Mouse (Mus musculus) Patski (cell line): Measurements from ENCODE around the gene B4galnt4. TPM values are rescaled to one million over a fixed set of nuclear protein-coding genes. Genes with fewer than 3 reads are reported as not detected.

Experiments used
- ATAC-seq: fragments of 100-300 bp; one replicate; pipeline ENCODE4 v1.8.0; 2021
- CTCF ChIA-PET: fragments of 350-600 bp; sonication (Branson Sonifier 250); formaldehyde crosslinking; loops from one replicate; lab custom pipeline; 2022; ENCODE audit warnings: inconsistent platforms; lab: Charles Lee
- POLR2A ChIA-PET: fragments of 350-600 bp; sonication (Branson Sonifier 250); formaldehyde crosslinking; loops from one replicate; lab custom pipeline; 2022; ENCODE audit warnings: antibody characterized with exemption, inconsistent platforms; lab: Charles Lee
- DNase-seq: peaks from one replicate; pipeline ENCODE4 v3.0.0-alpha.2; 2011; ENCODE audit warnings: low read depth, low spot score
- H3K27me3 ChIP-seq: fragments of 371-371 bp; one replicate; pipeline ENCODE4 v1.5.1; 2021
- CTCF ChIP-seq: fragments of 100-300 bp; IDR thresholded peaks from one replicate; pipeline ENCODE4 v1.5.1; 2021
- in situ Hi-C: fragments of 300-500 bp; cut with MboI; formaldehyde crosslinking; loops from 3 replicates; pipeline ENCODE4 v1.11.1; 2018; ENCODE audit warnings: low pct_unique_long_range_greater_than_20kb, mixed read lengths
- polyA plus RNA-seq: library from polyadenylated mRNA; unstranded; gene quantifications from one replicate; pipeline ENCODE4 v1.2.3, GENCODE M21; 2021

B4galnt4 gene
- polyA plus RNA-seq, 1 experiment from 2014 or later, result 2.2 TPM

- CTCF ChIA-PET, result no interaction called here
- no peak for DNase-seq
- ATAC-seq, result no peak
- no peak for TF ChIP-seq CTCF
- in situ Hi-C loops, result no loop called here
- H3K27me3 ChIP-seq, result no peaks in the 10 kb centered on the region
- POLR2A ChIA-PET, result interaction anchor here (1.0 kb wide), 1 partner anchor 111 kb away, joined by 3 read pairs; no protein-coding TSS in a partner anchor
Observed at GRCm38 (mm10) chr7:141119487-141119886, 58.6 kb downstream of the B4galnt4 start.

- in situ Hi-C loops, result no loop called here
- ATAC-seq (no peak), DNase-seq (no peak)
- TF ChIP-seq CTCF, result no peak
- CTCF ChIA-PET, result no interaction called here
- H3K27me3 ChIP-seq, result no peaks in the 10 kb centered on the region
- POLR2A ChIA-PET, result no interaction called here
Observed at GRCm38 (mm10) chr7:141120605-141121004, 59.7 kb downstream of the B4galnt4 start.

GRCm38 (mm10) chr7:141121051-141121531 is 60.2 kb downstream of the B4galnt4 start:
- POLR2A ChIA-PET, result no interaction called here
- CTCF ChIA-PET, result no interaction called here
- TF ChIP-seq CTCF, result no peak
- H3K27me3 ChIP-seq, result no peaks in the 10 kb centered on the region
- ATAC-seq (no peak), DNase-seq (no peak)
- in situ Hi-C loops, result no loop called here

Other genes with a start within 250 kb of the B4galnt4 start
- not detected for gene Zfp941, start 238.9 kb upstream of the B4galnt4 start, polyA plus RNA-seq
- 0.18 TPM for gene Urah, start 226.1 kb upstream of the B4galnt4 start, polyA plus RNA-seq
- gene Scgb1c1, start 215.6 kb upstream of the B4galnt4 start, polyA plus RNA-seq, result 0.23 TPM
- 0.31 TPM for gene Odf3, start 213.3 kb upstream of the B4galnt4 start, polyA plus RNA-seq
- gene Gm45785, start 204.8 kb upstream of the B4galnt4 start, polyA plus RNA-seq, result not detected
- gene Ric8a, start 204.1 kb upstream of the B4galnt4 start, polyA plus RNA-seq, result 67.0 TPM
- 28.0 TPM for gene Bet1l, start 203.5 kb upstream of the B4galnt4 start, polyA plus RNA-seq
- gene Psmd13, start 179.1 kb upstream of the B4galnt4 start, polyA plus RNA-seq, result 148 TPM
- gene Sirt3, start 178.8 kb upstream of the B4galnt4 start, polyA plus RNA-seq, result 48.3 TPM
- gene Cox8b, start 160.7 kb upstream of the B4galnt4 start, polyA plus RNA-seq, result not detected
- gene Nlrp6, start 140.2 kb upstream of the B4galnt4 start, polyA plus RNA-seq, result not detected
- gene Pgghg, start 119.7 kb upstream of the B4galnt4 start, polyA plus RNA-seq, result 18.3 TPM
- 0.30 TPM for gene Ifitm5, start 110.8 kb upstream of the B4galnt4 start, polyA plus RNA-seq
- gene Gm45717, start 105.2 kb upstream of the B4galnt4 start, polyA plus RNA-seq, result 0.50 TPM
- 257 TPM for gene Ifitm2, start 105.1 kb upstream of the B4galnt4 start, polyA plus RNA-seq
- gene Ifitm1, start 93.9 kb upstream of the B4galnt4 start, polyA plus RNA-seq, result 0.22 TPM
- 8.6 TPM for gene Ifitm3, start 50.3 kb upstream of the B4galnt4 start, polyA plus RNA-seq
- gene Ifitm6, start 43.2 kb upstream of the B4galnt4 start, polyA plus RNA-seq, result 0.21 TPM
- not detected for gene Gm17387, start 32.0 kb upstream of the B4galnt4 start, polyA plus RNA-seq
- gene Pkp3, start 17.1 kb downstream of the B4galnt4 start, polyA plus RNA-seq, result 2.2 TPM
- 7.6 TPM for gene Sigirr, start 39.5 kb downstream of the B4galnt4 start, polyA plus RNA-seq
- gene Ano9, start 56.7 kb downstream of the B4galnt4 start, polyA plus RNA-seq, result 0.09 TPM
- 96.0 TPM for gene Ptdss2, start 61.3 kb downstream of the B4galnt4 start, polyA plus RNA-seq
- 292 TPM for gene Rnh1, start 111.8 kb downstream of the B4galnt4 start, polyA plus RNA-seq
- 80.1 TPM for gene Hras, start 132.9 kb downstream of the B4galnt4 start, polyA plus RNA-seq
- gene Lrrc56, start 133.1 kb downstream of the B4galnt4 start, polyA plus RNA-seq, result 13.7 TPM
- 4.5 TPM for gene Lmntd2, start 153.0 kb downstream of the B4galnt4 start, polyA plus RNA-seq
- gene Rassf7, start 154.8 kb downstream of the B4galnt4 start, polyA plus RNA-seq, result 48.3 TPM
- gene Phrf1, start 167.7 kb downstream of the B4galnt4 start, polyA plus RNA-seq, result 68.6 TPM
- gene Irf7, start 205.4 kb downstream of the B4galnt4 start, polyA plus RNA-seq, result 10.5 TPM
- not detected for gene Cdhr5, start 215.7 kb downstream of the B4galnt4 start, polyA plus RNA-seq
- gene Sct, start 218.0 kb downstream of the B4galnt4 start, polyA plus RNA-seq, result not detected
- gene Drd4, start 230.9 kb downstream of the B4galnt4 start, polyA plus RNA-seq, result not detected